Mouse (Mus musculus): ENCODE measurements at regions not wholly inside any gene's neighbourhood (a gene's known extent, or its start where the extent isn't known, plus 50 kb on each side); places are given as distances from the start of the nearest gene placed in this dataset.

DNA sequence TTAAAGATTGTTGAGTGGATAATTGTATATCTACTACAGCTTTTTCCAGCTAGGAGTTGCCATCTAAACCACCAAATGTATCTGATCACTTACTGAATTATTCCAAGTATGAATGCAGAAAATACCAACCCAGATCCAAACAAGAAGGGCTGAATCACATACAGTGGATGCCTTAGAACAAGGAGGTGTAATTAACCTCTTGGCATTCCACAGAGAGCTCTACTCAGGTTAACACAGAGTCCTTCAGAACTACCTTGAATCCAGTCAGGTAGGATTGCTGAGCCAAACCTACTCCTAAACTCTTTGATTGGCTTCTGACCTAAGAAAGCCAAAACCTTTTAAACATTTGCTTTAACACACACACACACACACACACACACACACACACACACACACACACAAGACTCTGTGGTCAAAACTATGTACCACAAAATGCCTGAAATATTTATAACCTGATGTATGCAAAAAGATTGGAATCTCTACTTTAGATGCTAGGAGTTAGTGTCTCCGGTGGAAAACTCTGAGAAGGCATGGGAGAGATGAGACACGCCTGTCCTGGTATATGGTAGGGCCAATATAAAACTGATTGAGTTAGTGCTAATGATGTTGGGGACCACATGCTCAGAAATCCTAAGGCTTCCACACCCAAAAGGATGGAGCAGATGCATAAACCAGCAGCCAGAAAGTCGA, 88.4 kb upstream of the 4933415F23Rik start:
- no peak overlapping the region for H3K4me3 ChIP-seq
- H3K36me3 ChIP-seq, result no peaks in the 10 kb centered on the region
- 84% methylated on average over 3 of the region's 3 CpGs for WGBS
- no peaks in the 10 kb centered on the region for H3K4me1 ChIP-seq
- no peaks in the 10 kb centered on the region for H3K9me3 ChIP-seq (replicated peaks)
- H3K27ac ChIP-seq (replicated peaks), result no peak overlapping the region
- no peaks in the 10 kb centered on the region for H3K27me3 ChIP-seq (ENCODE audit: low read depth, poor library complexity, severe bottlenecking)
- no peak for DNase-seq (ENCODE audit: low spot score)

DNA sequence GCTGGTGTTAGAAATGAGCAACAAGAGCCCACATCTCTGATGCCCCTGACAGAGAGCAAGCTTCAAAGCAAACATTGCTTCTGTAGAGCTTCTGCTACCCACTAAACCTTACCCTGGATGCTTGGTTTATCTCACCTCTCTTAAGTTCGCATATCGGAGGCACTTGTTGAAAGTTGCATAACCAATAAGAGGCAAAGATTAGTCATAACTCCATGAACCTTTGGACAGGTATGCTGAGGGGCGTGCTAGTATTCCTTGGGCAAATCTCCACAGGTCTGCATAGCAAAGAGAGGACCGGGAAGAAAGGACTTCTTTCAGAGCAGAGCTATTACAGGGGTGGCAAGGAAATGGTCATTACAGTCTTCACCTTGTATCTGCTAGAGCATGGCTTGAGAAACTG, 87.7 kb upstream of the 4933415F23Rik start:
- Histone ChIP-seq H3K9me3 (replicated peaks) (no peaks in the 10 kb centered on the region), H3K4me1 (no peaks in the 10 kb centered on the region), H3K36me3 (no peaks in the 10 kb centered on the region), H3K4me3 (no peak overlapping the region), H3K27me3 (ENCODE audit: low read depth, poor library complexity, severe bottlenecking) (no peaks in the 10 kb centered on the region), H3K27ac (replicated peaks) (no peak overlapping the region)
- no peak for DNase-seq (ENCODE audit: low spot score)
- 94% methylated on average over 4 of the region's 4 CpGs for WGBS

DNA sequence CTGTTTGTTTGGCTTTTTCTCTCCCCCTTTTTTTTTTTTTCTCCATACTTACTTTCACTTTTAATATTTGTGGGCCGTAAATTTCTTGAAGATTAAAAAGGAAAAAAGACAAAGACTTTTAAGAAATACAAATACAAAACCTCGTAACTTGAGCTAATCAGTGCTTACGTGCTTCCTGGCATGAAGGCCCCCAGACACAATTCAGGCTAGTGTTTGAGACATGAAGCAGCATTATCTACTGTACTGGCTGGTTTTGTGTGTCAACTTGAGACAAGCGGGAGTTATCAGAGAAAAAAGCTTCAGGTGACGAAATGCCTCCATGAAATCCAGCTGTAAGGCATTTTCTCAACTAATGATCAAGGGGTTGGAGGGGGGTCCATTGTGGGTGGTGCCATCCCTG, 86.2 kb upstream of the 4933415F23Rik start:
- no peak overlapping the region for H3K27ac ChIP-seq (replicated peaks)
- no peaks in the 10 kb centered on the region for H3K9me3 ChIP-seq (replicated peaks)
- no peaks in the 10 kb centered on the region for H3K4me1 ChIP-seq
- DNase-seq (ENCODE audit: low spot score), result no peak
- no peaks in the 10 kb centered on the region for H3K27me3 ChIP-seq (ENCODE audit: low read depth, poor library complexity, severe bottlenecking)
- 79% methylated on average over 5 of the region's 5 CpGs for WGBS
- no peak overlapping the region for H3K4me3 ChIP-seq
- H3K36me3 ChIP-seq, result no peaks in the 10 kb centered on the region

DNA sequence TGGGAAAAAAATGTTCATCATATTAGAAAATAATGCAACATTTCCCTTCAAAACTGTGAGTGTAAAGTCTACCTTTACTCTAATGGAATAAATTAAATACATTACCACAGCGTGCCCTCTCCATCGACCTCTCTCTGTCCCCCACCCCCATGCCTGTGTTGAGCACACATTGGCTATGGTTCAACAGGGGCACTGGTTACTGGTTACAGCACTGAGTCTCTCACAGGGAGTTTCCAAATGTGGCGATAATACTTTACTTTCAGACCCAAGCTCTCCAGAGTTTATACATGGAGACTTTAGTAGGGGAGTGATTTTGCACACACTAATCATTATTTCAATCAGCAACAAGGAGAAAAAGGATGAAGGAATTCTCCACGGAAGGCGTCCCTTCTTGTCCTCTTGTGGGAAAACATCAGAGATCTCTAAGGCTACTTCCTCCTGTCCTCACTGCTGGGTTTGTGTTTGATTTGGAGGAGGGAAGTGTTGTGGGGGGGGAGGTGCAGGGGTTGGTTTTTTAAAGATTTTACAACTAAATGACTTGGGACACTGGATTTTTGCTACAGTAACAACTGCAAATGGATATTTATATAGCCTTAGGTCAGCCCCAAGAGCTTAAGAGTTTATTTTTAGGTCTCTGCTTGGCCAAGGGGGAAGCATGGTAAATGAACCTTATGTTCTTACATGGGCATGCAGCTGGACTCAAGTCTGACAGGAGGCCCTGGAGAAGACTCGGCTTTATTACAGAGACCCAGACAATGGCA, 85.6 kb upstream of the 4933415F23Rik start:
- no peak for DNase-seq (ENCODE audit: low spot score)

DNA sequence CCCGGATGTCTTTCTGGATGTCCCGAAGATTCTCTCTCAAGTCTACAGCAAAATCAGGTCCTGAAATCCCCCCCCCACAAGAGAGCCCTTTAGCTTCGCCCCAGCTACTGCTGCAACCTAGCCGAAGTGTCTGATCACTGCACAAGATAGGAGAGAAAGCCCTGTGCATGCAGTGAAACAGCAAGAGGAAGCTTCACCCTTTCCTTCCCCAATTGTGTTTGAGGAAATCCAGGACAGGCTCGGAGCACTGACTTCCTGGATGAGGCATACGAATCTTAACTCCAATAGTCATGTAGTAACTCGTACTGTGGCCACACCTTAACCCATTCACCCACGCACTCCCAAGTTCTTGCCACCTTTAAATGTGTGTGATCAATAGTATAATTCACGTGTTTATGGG, 82.7 kb upstream of the 4933415F23Rik start:
- no peak for DNase-seq (ENCODE audit: low spot score)
- H3K4me3 ChIP-seq, result no peak overlapping the region
- 86% methylated on average over 9 of the region's 9 CpGs for WGBS

More for the DNA sequence above, 85.6 kb upstream of the 4933415F23Rik start:
- Histone ChIP-seq H3K4me1 (no peaks in the 10 kb centered on the region), H3K27me3 (ENCODE audit: low read depth, poor library complexity, severe bottlenecking) (no peaks in the 10 kb centered on the region), H3K36me3 (no peaks in the 10 kb centered on the region), H3K9me3 (replicated peaks) (no peaks in the 10 kb centered on the region), H3K4me3 (no peak overlapping the region), H3K27ac (replicated peaks) (no peak overlapping the region)
- 75% methylated on average over 6 of the region's 6 CpGs for WGBS

DNA sequence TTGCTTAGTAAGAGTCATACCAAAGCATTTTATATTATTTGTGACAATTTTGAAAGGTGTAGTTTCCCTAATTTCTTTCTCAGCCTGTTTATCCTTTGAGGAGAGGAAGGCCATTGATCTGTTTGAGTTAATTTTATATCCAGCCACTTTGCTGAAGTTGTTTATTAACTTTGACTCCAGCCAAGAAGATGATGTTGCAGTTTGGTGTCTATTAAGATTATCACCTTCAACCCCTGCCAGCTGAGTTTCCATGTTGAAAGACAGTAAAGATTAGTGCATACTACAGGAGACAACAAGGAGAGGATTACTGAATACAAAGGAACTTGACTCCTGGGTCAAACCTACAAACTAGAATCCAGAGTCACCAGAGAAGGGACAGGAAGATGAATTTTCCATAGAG, 80.5 kb upstream of the 4933415F23Rik start:
- no peaks in the 10 kb centered on the region for H3K27me3 ChIP-seq (ENCODE audit: low read depth, poor library complexity, severe bottlenecking)
- H3K4me1 ChIP-seq, result no peaks in the 10 kb centered on the region
- no peak for DNase-seq (ENCODE audit: low spot score)
- H3K27ac ChIP-seq (replicated peaks), result no peak overlapping the region
- no peaks in the 10 kb centered on the region for H3K9me3 ChIP-seq (replicated peaks)
- no peaks in the 10 kb centered on the region for H3K36me3 ChIP-seq
- no peak overlapping the region for H3K4me3 ChIP-seq

More for the DNA sequence above, 82.7 kb upstream of the 4933415F23Rik start:
- Histone ChIP-seq H3K36me3 (no peaks in the 10 kb centered on the region), H3K27ac (replicated peaks) (no peak overlapping the region), H3K27me3 (ENCODE audit: low read depth, poor library complexity, severe bottlenecking) (no peaks in the 10 kb centered on the region), H3K4me1 (no peaks in the 10 kb centered on the region), H3K9me3 (replicated peaks) (no peaks in the 10 kb centered on the region)

DNA sequence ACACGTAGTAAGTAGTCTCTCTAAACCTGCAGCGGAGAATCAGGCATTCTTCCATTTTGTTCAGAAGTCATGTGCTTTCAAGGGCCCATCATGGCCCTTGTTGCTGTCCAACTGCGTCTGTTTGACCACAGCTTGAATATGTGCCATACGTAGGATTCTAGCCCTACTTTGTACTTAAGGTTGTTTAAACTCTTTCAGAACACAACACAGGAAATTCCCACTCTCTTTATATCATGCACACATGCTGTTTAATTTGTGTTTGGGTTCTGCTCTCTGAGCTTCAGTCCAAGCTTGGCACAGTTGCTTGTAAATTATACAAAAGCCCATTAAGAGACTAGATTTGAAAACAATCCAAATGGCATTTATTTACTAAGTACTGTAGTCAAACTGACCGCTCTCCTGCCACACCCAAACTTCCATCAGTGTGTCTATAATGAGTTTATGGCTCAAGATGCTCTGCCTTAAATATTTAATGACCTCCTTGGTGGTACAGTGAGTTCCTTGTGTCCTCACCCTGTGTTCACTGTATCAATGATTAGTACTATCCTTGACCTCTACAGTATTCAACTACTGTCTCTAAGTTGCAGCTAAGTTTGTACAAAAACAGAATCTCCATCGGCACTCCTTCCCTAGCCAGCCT, 76.4 kb upstream of the 4933415F23Rik start:
- Histone ChIP-seq H3K36me3 (no peaks in the 10 kb centered on the region), H3K27ac (replicated peaks) (no peak overlapping the region), H3K9me3 (replicated peaks) (no peaks in the 10 kb centered on the region), H3K4me3 (no peak overlapping the region), H3K4me1 (no peaks in the 10 kb centered on the region), H3K27me3 (ENCODE audit: low read depth, poor library complexity, severe bottlenecking) (no peaks in the 10 kb centered on the region)
- DNase-seq (ENCODE audit: low spot score), result no peak
- 87% methylated on average over 6 of the region's 6 CpGs for WGBS

DNA sequence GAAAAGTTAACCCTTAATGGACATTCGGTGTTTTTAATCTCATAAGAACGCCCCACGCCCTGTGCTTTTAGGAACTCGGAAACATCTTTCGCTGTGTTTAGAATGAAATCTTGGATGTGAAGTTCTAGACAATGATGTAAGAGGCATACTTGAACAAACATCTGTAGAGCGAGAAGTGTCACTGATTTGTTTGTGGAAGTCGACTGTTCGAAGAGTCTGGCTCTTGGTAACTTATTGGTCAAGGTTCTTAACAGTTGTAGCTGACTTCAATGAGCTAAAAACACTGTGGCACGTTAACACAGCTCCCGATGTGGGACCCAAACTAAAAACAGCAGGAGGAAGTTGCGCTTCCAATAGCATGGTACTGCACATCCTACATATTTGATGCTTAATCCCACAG, 72.0 kb upstream of the 4933415F23Rik start:
- 90% methylated on average over 11 of the region's 11 CpGs for WGBS
- H3K27ac ChIP-seq (replicated peaks), result no peak overlapping the region
- H3K4me1 ChIP-seq, result no peaks in the 10 kb centered on the region
- H3K9me3 ChIP-seq (replicated peaks), result no peaks in the 10 kb centered on the region
- H3K27me3 ChIP-seq (ENCODE audit: low read depth, poor library complexity, severe bottlenecking), result no peaks in the 10 kb centered on the region
- DNase-seq (ENCODE audit: low spot score), result no peak
- no peak overlapping the region for H3K4me3 ChIP-seq
- H3K36me3 ChIP-seq, result no peaks in the 10 kb centered on the region

DNA sequence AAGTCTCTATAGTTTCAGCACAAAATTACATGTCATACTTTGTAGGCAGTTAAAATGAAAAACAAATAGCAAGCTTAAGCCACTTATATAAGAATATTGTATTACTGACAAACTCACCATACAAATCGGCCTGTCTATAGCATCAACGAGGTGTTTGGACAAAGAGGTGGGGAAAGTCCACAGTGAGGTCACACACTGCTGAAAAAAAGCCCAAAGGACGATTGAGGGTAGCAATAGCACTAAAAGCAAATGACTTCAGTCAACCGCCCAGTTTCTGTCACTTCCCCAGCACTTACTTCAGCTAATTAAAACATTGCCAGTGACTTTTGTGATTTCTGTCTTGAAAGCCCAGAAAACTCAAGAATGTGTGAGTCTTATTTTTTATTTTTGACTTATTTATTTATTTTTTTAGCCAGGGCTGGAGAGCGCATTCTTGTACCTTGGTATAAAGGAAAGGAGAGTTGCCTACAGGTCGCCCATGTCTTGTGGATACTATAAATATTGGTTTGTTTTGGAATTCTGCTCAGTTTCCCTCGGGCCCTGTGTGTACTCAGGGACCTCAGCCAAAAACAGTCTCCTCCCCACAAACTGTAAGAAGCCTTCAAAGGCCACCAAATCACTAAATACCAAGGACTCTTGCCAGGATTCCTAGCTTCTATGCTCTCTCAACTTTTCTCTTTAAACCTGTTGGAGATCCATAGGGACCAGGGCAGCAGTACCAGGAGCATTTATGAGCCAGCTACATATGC, 71.2 kb upstream of the 4933415F23Rik start:
- Histone ChIP-seq H3K4me3 (no peak overlapping the region), H3K4me1 (no peaks in the 10 kb centered on the region), H3K27ac (replicated peaks) (no peak overlapping the region), H3K9me3 (replicated peaks) (no peaks in the 10 kb centered on the region), H3K36me3 (no peaks in the 10 kb centered on the region), H3K27me3 (ENCODE audit: low read depth, poor library complexity, severe bottlenecking) (no peaks in the 10 kb centered on the region)
- DNase-seq (ENCODE audit: low spot score), result no peak
- 77% methylated on average over 7 of the region's 7 CpGs for WGBS

DNA sequence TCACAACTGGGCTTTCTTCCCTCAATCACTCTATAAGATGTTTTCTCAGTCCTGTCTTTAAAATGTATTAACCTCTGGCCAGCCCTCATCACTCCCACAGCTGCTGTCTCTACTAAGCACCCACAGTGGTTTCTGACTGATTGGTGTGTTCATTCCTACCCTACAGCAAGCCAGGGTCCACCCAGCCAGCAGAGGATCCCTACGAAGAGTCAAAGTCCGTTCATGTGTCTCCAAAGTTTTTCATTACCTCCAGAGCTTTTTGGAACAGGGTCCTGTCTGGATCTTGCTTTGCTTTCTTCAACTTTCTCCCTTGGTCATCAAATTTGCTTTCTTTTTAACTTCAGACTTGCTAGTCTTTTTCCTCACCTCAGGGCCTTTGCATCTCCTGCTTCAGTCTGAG, 69.3 kb upstream of the 4933415F23Rik start:
- Histone ChIP-seq H3K27me3 (ENCODE audit: low read depth, poor library complexity, severe bottlenecking) (no peaks in the 10 kb centered on the region), H3K9me3 (replicated peaks) (no peaks in the 10 kb centered on the region), H3K4me1 (no peaks in the 10 kb centered on the region), H3K4me3 (no peak overlapping the region), H3K27ac (replicated peaks) (no peak overlapping the region), H3K36me3 (no peaks in the 10 kb centered on the region)
- WGBS, result 92% methylated on average over 2 of the region's 2 CpGs
- no peak for DNase-seq (ENCODE audit: low spot score)

DNA sequence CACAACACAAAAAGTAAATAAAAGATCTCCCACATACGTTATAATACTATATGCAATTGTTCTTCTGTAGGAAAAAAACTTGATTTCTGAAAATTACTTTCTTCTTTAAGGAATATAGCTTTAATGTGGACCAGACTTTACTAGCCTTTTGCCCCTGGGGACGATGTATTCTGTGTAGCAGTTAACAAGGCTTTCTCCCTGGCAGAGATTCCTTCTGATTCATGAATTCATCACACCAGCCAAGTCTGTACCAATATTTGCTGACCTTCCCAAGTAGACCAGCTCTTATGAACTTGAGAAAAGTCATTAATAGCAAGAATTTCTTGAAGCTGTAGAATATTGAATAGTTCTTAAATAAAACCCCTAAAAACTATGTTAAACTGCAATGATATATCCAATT, 68.7 kb upstream of the 4933415F23Rik start:
- H3K4me1 ChIP-seq, result no peaks in the 10 kb centered on the region
- H3K4me3 ChIP-seq, result no peak overlapping the region
- H3K36me3 ChIP-seq, result no peaks in the 10 kb centered on the region
- DNase-seq (ENCODE audit: low spot score), result no peak
- WGBS, result 85% methylated on average over 2 of the region's 2 CpGs
- no peaks in the 10 kb centered on the region for H3K9me3 ChIP-seq (replicated peaks)
- no peak overlapping the region for H3K27ac ChIP-seq (replicated peaks)
- H3K27me3 ChIP-seq (ENCODE audit: low read depth, poor library complexity, severe bottlenecking), result no peaks in the 10 kb centered on the region

DNA sequence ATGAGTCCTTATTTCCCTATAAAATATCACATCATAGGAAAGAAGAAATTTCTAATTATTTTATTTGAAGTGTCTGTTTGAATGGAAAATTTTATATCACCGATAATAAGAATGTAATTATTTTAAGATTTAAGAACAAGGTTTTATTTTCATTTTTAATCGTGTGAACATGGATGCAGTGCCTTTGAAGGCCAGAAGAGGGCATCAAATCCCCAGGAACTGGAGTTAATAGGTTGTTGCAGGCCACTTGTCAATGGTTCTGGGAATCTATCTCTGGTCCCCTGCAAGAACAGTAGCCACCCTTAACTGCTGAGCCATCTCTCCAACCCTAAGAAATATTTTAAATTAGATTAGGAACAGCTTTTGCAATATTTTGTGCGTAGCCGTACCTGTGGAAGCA, 66.5 kb upstream of the 4933415F23Rik start:
- Histone ChIP-seq H3K9me3 (replicated peaks) (0 out of 2 replicates have a peak, but pooled peaks cover 4% of the 10 kb centered on the region), H3K4me3 (no peak overlapping the region), H3K27ac (replicated peaks) (no peak overlapping the region), H3K4me1 (no peaks in the 10 kb centered on the region), H3K36me3 (no peaks in the 10 kb centered on the region), H3K27me3 (ENCODE audit: low read depth, poor library complexity, severe bottlenecking) (no peaks in the 10 kb centered on the region)
- no peak for DNase-seq (ENCODE audit: low spot score)
- 88% methylated on average over 4 of the region's 4 CpGs for WGBS
